Mouse (Mus musculus) gastrocnemius, adult 2 months (tissue): ENCODE data around the gene Anapc4. TPM values are rescaled to one million over a fixed set of nuclear protein-coding genes. Genes with fewer than 3 reads are reported as not detected.

Source experiments
- DNase-seq: peaks from one replicate; pipeline ENCODE4 v3.0.0; 2022
- H3K27ac ChIP-seq: fragments of 200-600 bp; 2 replicates; pipeline ENCODE4 v1.8.1; 2022; ENCODE audit warnings: mild to moderate bottlenecking
- H3K4me3 ChIP-seq: fragments of 200-600 bp; 2 replicates; pipeline ENCODE4 v1.8.1; 2022; ENCODE audit warnings: mild to moderate bottlenecking, moderate library complexity
- CTCF ChIP-seq: fragments of 200-600 bp; IDR thresholded peaks from 2 replicates; pipeline ENCODE4 v1.8.1; 2022; ENCODE audit warnings: antibody characterized with exemption, mild to moderate bottlenecking, moderate library complexity
- intact Hi-C: fragments of 180-260 bp; cut with DNase I; formaldehyde crosslinking; loops from one replicate; pipeline ENCODE4 v1.15.1; 2025
- long read RNA-seq, 2 experiments: library from polyadenylated mRNA; stranded (forward); transcript quantifications; one replicate each; pipeline ENCODE4 v2.0.0; 2021
- total RNA-seq, 2 experiments: library from RNA; stranded (reverse); gene quantifications; 2 replicates each; pipeline ENCODE4 v1.2.3; 2021

The Anapc4 gene
- total RNA-seq = 10 to 100 TPM; 35.1 to 37.4 TPM
- long read RNA-seq, experiment 1, transcript Anapc4-201 (28 exons, 3,854 nt) = major isoform, 59 of 65 reads
- long read RNA-seq, experiment 1, partial matches to known transcripts = 2 of 65 reads
- long read RNA-seq, experiment 1, other reads (novel, unspliced or antisense) = 4 of 65 reads
- long read RNA-seq, experiment 2, transcript Anapc4-201 (28 exons, 3,854 nt) = major isoform, 62 of 68 reads
- long read RNA-seq, experiment 2, partial matches to known transcripts = 1 of 68 reads
- long read RNA-seq, experiment 2, other reads (novel, unspliced or antisense) = 4 of 68 reads

GRCm38 (mm10) chr5:52833761-52834274 lies at the start of gene Anapc4:
Gene Anapc4 (plus strand): TSS chr5:52834012.
- Histone ChIP-seq H3K27ac (peak within 1 kb of the TSS; percentile 96), H3K4me3 (peak within 1 kb of the TSS; percentile 74)
- TF ChIP-seq CTCF = no peak
- intact Hi-C loops = loop anchor here (2.0 to 5.0 kb wide), 2 partner anchors 49 to 167 kb away; partner anchors contain the start of gene Sepsecs
- DNase-seq = peak; percentile 100

DNA sequence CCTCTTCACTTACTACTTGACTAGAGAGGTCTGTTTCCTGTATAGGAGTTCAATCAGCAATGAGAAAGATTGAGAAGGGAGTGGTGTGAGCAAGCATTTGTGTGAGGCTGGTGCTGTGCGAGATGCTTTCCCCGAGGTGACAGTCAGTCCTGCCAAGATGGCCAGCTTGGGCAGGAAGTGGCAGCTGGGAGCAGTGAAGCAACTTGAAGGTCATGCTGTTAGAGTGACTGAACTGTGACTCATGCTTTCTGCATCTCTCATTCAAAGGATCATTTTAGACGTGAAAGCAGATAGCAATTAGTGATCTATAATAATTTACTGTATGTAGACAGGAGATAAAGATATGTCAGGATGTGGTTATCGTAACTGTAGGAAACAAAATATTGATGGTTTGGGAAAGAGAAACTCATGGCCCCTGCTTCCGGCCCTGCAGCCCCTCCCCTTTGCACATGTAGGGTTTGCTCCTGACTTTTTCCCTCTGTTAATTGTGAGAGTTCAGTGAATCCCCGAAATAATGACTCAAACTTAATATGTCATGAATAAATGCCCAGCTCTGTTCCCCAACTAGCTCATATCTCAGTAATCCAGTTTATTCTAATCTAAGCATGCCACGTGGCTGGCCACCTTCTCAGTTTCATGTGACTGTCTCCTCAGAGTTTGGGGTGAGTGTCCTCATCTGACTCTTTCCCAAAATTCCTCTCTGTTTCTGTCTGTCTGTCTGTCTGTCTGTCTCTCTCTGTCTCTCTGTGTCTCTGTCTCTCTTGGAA lies 47.1 kb upstream of the Anapc4 start:
- no peak for DNase-seq
- TF ChIP-seq CTCF = no peak
- H3K27ac ChIP-seq = no peak overlapping the region
- intact Hi-C loops = no loop called here
- no peak overlapping the region for H3K4me3 ChIP-seq

DNA sequence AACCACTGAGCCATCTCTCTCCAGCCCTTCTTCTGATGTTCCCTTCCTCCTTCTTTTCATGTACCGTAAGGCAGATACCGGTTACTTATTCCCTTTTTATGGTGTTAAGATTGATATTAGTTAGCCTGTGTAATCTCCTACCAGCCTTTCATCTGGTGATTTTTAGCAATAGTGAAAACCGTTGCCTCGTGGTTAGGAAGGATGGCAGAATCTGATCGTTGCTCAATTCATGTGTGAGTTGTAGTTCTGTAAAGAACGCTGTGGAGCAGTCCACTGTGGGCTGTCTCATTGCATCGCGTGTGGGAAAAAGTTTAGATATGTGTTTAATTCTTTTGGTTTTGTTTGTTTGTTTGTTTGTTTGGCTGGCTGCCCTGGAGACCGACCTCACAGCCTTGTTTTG lies 40.6 kb upstream of the Anapc4 start:
- Histone ChIP-seq H3K27ac (no peak overlapping the region), H3K4me3 (no peak overlapping the region)
- no peak for TF ChIP-seq CTCF
- intact Hi-C loops = no loop called here
- DNase-seq = no peak

DNA sequence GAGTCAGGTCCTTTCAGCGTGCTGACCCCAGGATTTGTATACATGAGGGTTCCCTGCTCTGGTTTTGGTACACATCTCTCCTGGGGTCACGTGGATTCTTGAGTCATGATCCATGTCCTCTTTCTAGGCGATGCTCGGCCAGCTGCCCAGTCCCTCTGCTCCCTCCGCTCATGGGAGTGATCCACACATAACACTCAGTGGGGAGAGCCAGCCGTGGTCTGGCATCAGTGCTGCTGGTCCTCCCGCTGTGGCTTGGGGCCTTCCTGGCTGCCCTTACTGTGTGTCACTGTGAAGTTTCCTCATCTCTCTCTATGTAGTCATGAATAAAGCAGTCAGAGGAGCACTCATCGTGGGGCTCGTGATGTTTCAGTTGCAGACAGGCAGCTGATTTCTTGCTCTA lies 39.7 kb upstream of the Anapc4 start:
- DNase-seq = peak; percentile 54
- Histone ChIP-seq H3K27ac (no peak overlapping the region), H3K4me3 (no peak overlapping the region)
- TF ChIP-seq CTCF = no peak
- intact Hi-C loops = no loop called here

GRCm38 (mm10) chr5:52799274-52799985 lies 34.4 kb upstream of the Anapc4 start:
- intact Hi-C loops = no loop called here
- DNase-seq = no peak
- Histone ChIP-seq H3K4me3 (no peak overlapping the region), H3K27ac (no peak overlapping the region)
- TF ChIP-seq CTCF = no peak

GRCm38 (mm10) chr5:52805801-52806200 lies 28.0 kb upstream of the Anapc4 start:
- TF ChIP-seq CTCF = no peak
- H3K4me3 ChIP-seq = no peak overlapping the region
- no peak overlapping the region for H3K27ac ChIP-seq
- intact Hi-C loops = no loop called here
- no peak for DNase-seq

GRCm38 (mm10) chr5:52806349-52806748 lies 27.5 kb upstream of the Anapc4 start:
- intact Hi-C loops = no loop called here
- no peak for DNase-seq
- Histone ChIP-seq H3K27ac (no peak overlapping the region), H3K4me3 (no peak overlapping the region)
- TF ChIP-seq CTCF = no peak

GRCm38 (mm10) chr5:52807030-52807429 lies 26.8 kb upstream of the Anapc4 start:
- intact Hi-C loops = no loop called here
- DNase-seq = no peak
- no peak overlapping the region for H3K4me3 ChIP-seq
- H3K27ac ChIP-seq = no peak overlapping the region
- no peak for TF ChIP-seq CTCF

DNA sequence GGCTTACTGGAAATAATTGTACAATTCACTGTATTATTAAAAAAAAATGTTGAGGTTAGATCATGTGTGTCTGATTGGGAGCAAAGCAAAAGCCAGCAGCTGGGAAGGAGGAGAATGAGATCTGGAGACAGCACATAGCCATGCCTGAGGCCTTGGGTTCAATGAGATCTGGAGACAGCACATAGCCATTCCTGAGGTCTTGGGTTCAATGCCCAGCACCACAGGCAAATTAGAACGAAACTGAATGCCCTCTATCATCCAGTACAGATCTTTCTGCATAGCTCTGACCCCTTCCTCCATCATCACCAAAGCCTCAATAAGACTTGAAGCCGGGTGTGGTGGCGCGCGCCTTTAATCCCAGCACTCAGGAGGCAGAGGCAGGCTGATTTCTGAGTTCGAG lies 23.4 kb upstream of the Anapc4 start:
- H3K4me3 ChIP-seq = no peak overlapping the region
- no peak overlapping the region for H3K27ac ChIP-seq
- intact Hi-C loops = loop anchor here (10.0 kb wide), 1 partner anchor 296 kb away; no protein-coding TSS in a partner anchor
- no peak for DNase-seq
- no peak for TF ChIP-seq CTCF

DNA sequence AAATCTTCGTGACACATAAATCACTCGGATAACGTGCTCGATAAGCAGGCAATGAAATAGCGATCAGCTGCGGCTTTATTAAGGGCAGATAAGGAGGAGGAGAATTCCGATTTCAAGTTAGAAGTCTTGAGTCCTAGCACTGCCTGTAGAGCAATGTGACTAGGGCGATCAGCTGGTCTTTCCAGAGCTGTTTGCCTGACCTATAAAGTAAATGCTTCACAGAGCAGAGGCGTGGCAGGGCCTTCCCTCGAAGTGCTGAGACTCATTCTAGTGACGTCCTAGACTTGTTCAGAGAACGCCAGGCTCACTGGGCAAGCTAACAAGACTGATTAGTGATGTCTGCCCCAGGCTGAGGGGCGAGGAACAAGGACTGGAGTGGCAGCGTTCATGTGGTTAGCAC lies 22.8 kb upstream of the Anapc4 start:
- no peak for TF ChIP-seq CTCF
- Histone ChIP-seq H3K4me3 (no peak overlapping the region), H3K27ac (no peak overlapping the region)
- intact Hi-C loops = loop anchor here (10.0 kb wide), 1 partner anchor 296 kb away; no protein-coding TSS in a partner anchor
- DNase-seq = no peak

DNA sequence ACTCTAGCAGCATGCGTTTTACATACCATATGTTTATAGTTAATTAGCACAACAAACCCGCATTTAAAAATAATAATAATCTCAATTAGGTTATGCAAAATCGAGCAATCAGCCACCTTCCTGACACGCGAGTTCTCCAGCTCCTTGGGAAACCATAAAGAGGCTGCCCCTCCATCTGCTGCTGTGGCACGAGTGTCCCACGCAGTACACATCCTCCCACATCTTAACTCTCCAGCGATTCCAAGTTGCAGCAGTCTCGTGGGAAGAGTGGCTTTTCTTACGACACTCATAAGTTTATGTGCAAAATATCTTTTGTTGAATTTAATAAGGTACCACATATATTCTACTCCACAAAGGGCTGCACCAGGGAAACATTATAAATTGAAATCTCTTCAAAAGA lies 21.4 kb upstream of the Anapc4 start:
- Histone ChIP-seq H3K4me3 (no peak overlapping the region), H3K27ac (no peak overlapping the region)
- intact Hi-C loops = loop anchor here (10.0 kb wide), 1 partner anchor 298 kb away; no protein-coding TSS in a partner anchor
- DNase-seq = no peak
- TF ChIP-seq CTCF = no peak

DNA sequence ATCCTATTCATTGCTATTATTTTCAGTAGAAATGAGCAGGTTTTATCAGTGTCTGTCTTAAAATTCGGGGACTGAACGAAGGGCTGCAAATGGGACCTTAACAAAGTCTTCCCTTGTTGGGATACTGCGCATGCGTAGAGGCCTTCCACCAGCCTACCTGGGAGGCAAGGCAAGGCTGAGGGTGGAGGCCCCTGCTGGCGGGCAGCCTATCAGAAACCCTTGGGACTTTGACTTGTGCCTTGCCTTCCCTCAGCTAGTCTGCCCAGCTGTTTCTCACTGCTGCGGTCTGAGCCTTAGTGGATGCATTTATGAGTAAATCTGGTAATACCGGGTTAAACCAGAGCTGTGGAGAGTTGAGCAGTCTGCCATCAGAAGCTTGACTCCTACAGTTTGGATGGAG lies 20.5 kb upstream of the Anapc4 start:
- intact Hi-C loops = loop anchor here (10.0 kb wide), 1 partner anchor 299 kb away; no protein-coding TSS in a partner anchor
- H3K27ac ChIP-seq = no peak overlapping the region
- DNase-seq = no peak
- H3K4me3 ChIP-seq = no peak overlapping the region
- no peak for TF ChIP-seq CTCF
